ENCODE assay signal across 8 mouse cellular contexts in the genomic region with DNA sequence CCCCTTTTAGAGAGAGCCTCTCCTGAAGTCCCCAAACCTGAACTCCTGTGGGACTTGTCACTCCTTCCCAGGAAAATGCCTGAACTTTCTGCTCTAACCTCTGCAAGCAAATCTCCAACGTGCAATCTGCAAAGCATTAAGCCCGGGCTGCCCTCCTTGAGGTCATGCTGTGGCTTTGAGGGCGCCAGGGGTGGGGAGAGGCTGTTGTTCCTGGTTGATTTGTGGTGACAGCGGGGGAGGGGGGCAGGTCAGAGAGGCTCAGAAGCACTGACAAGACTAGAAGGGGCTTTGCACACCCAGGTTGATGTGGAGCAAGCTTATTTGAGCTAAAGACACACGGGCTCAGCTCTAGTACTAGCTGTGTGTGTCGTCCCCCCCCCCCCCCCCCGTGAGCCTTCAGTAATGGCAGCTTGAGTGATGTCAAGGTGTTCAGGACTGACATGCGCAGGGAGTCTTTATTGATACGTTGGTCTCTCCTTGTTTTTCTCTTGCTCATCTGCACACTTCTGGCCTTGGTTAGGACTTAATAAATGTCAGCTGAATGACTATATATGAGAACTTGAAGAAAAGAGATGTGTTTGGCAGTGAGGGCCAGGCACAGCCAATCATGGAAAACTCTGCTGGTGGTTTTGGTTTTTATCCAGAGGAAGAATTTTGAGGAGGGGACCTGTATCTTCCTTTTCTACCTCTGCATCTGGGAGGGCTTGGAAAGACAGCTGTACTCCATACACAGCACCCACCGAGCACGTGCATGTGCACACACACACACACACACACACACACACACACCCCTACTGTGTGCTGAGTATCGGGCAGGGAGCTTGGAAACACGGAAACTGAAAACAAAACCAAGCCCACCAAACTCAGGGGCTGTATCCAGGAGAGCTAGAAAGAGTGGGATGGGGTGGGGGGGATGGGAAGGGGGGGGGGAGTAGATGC. TPM values are rescaled to one million over a fixed set of nuclear protein-coding genes. Genes with fewer than 3 reads are reported as not detected.
A peak's percentile ranks its signal among the peaks of the same experiment; 100 is the strongest.
DNase-seq lines count a peak whose midpoint lies in the region; ATAC-seq and TF ChIP-seq lines count a peak whose summit lies in the region.

No protein-coding gene starts in this region.

- 0 out of 2 replicates have a peak overlapping the region, but pooled peaks have one; percentile 3 for H3K4me3 ChIP-seq in lung, embryonic 14.5 days (ENCODE audit: low read depth, low read length)
- H3K4me3 ChIP-seq in hindbrain, embryonic 13.5 days = peak overlapping the region; percentile 29

- no peaks in the 10 kb centered on the region for H3K9me3 ChIP-seq in lung, embryonic 14.5 days (ENCODE audit: low read depth, low read length)
- no peaks in the 10 kb centered on the region for H3K9me3 ChIP-seq in hindbrain, embryonic 13.5 days

- peak overlapping the region; percentile 44 for H3K4me2 ChIP-seq in lung, embryonic 14.5 days
- peak overlapping the region; percentile 51 for H3K4me2 ChIP-seq in hindbrain, embryonic 13.5 days

- TF ChIP-seq POLR2A in brain, embryonic 14.5 days (IDR thresholded peaks at IDR 0.05; ENCODE audit: borderline replicate concordance, extremely low read depth, insufficient read depth, insufficient read length, poor library complexity, severe bottlenecking) = no peak

- 14% methylated on average over 13 of the region's 13 CpGs for WGBS in lung, embryonic 14.5 days
- WGBS in hindbrain, embryonic 13.5 days = 3% methylated on average over 13 of the region's 13 CpGs

- H3K36me3 ChIP-seq in lung, embryonic 14.5 days (ENCODE audit: insufficient read depth) = no peaks in the 10 kb centered on the region
- no peaks in the 10 kb centered on the region for H3K36me3 ChIP-seq in hindbrain, embryonic 13.5 days

- H3K27me3 ChIP-seq in lung, embryonic 14.5 days (ENCODE audit: insufficient read depth, low read length) = no peaks in the 10 kb centered on the region
- H3K27me3 ChIP-seq in hindbrain, embryonic 13.5 days = 0 out of 2 replicates have a peak, but pooled peaks cover 3% of the 10 kb centered on the region

- DNase-seq in lung, embryonic 14.5 days = no peak
- no peak for DNase-seq in lung, postnatal 14 days
- peak; percentile 70 for DNase-seq in brain, embryonic 14.5 days (ENCODE audit: low read depth)
- no peak for DNase-seq in urinary bladder, adult 18-20 months (ENCODE audit: low spot score in 2 of 2)
- DNase-seq in layer of hippocampus, postnatal 25 days (ENCODE audit: extremely low spot score in 1 of 2, low spot score in 1 of 2) = no peak
- no peak for DNase-seq in right cerebral cortex, postnatal 10 days (ENCODE audit: low spot score in 2 of 2)

- H3K27ac ChIP-seq in lung, embryonic 14.5 days (ENCODE audit: low read depth) = peak overlapping the region; percentile 33; the same call in 1 of the 2 replicates
- H3K27ac ChIP-seq in hindbrain, embryonic 13.5 days = peak overlapping the region; percentile 84

- no peak for TF ChIP-seq CTCF in lung, embryonic 14.5 days (IDR thresholded peaks at IDR 0.05; ENCODE audit: low read depth)
- TF ChIP-seq CTCF in brain, embryonic 14.5 days (IDR thresholded peaks at IDR 0.05; ENCODE audit: borderline replicate concordance, extremely low read depth, insufficient read depth, insufficient read length) = no peak

- 0 out of 2 replicates have a peak, but pooled peaks have one; percentile 2 for ATAC-seq in lung, embryonic 14.5 days (ENCODE audit: insufficient read depth)
- peak; percentile 18 for ATAC-seq in hindbrain, embryonic 13.5 days (ENCODE audit: low FRiP score)
- peak; percentile 46; the same call in 1 of the 2 replicates for ATAC-seq in megakaryocyte progenitor cell, adult 5-6 weeks (replicated peaks; ENCODE audit: poor library complexity)

- peaks cover 27% of the 10 kb centered on the region for H3K4me1 ChIP-seq in lung, embryonic 14.5 days (ENCODE audit: insufficient read depth)
- peaks cover 48% of the 10 kb centered on the region for H3K4me1 ChIP-seq in hindbrain, embryonic 13.5 days (replicated peaks)

- peak overlapping the region; percentile 24 for H3K9ac ChIP-seq in lung, embryonic 14.5 days
- peak overlapping the region; percentile 51; the same call in 1 of the 2 replicates for H3K9ac ChIP-seq in hindbrain, embryonic 13.5 days

RNA-seq across cellular contexts. Expression of a gene that starts 6.5 kb away (rescaled TPM):
- polyA plus RNA-seq in lung, embryonic 14.5 days (2014; fragmentation: Nextera tagmentation; extraction: Ambion mirVana) = 0.11 TPM in 1 of 2 replicates, not detected in the other
- 0.04 and 0.14 TPM in 2 replicates for polyA plus RNA-seq in brain, embryonic 14.5 days (2012; rRNA removed)
- polyA plus RNA-seq in hindbrain, embryonic 13.5 days (2015; fragmentation: Nextera tagmentation; extraction: Ambion mirVana) = not detected in 2 replicates
- total RNA-seq in megakaryocyte progenitor cell, adult 5-6 weeks (2015) = not detected in 2 replicates
- not detected in 2 replicates for total RNA-seq in megakaryocyte progenitor cell, adult 5-6 weeks (2017)
- not detected for total RNA-seq in layer of hippocampus, postnatal 25 days (2021)

RNA-seq across cellular contexts. Expression of a gene that starts 21.7 kb away (rescaled TPM):
- 1.9 and 3.0 TPM in 2 replicates for polyA plus RNA-seq in lung, embryonic 14.5 days (2014; fragmentation: Nextera tagmentation; extraction: Ambion mirVana)
- 0.68 and 1.0 TPM in 2 replicates for polyA plus RNA-seq in brain, embryonic 14.5 days (2012; rRNA removed)
- 0.71 and 1.1 TPM in 2 replicates for polyA plus RNA-seq in hindbrain, embryonic 13.5 days (2015; fragmentation: Nextera tagmentation; extraction: Ambion mirVana)
- total RNA-seq in megakaryocyte progenitor cell, adult 5-6 weeks (2015) = not detected in 2 replicates
- not detected in 2 replicates for total RNA-seq in megakaryocyte progenitor cell, adult 5-6 weeks (2017)
- total RNA-seq in layer of hippocampus, postnatal 25 days (2021) = not detected

RNA-seq across cellular contexts. Expression of a gene that starts 49.1 kb away (rescaled TPM):
- polyA plus RNA-seq in lung, embryonic 14.5 days (2014; fragmentation: Nextera tagmentation; extraction: Ambion mirVana) = 0.07 and 0.14 TPM in 2 replicates
- 2.5 and 3.3 TPM in 2 replicates for polyA plus RNA-seq in brain, embryonic 14.5 days (2012; rRNA removed)
- polyA plus RNA-seq in hindbrain, embryonic 13.5 days (2015; fragmentation: Nextera tagmentation; extraction: Ambion mirVana) = 1.4 and 1.5 TPM in 2 replicates
- total RNA-seq in megakaryocyte progenitor cell, adult 5-6 weeks (2015) = not detected in 2 replicates
- total RNA-seq in megakaryocyte progenitor cell, adult 5-6 weeks (2017) = not detected in 2 replicates
- total RNA-seq in layer of hippocampus, postnatal 25 days (2021) = not detected
